Mouse (Mus musculus) layer of hippocampus, adult 6 months (tissue): ENCODE data around the gene Mansc4. TPM values are rescaled to one million over a fixed set of nuclear protein-coding genes. Genes with fewer than 3 reads are reported as not detected.

ENCODE experiments used
- long read RNA-seq, 2 experiments: library from polyadenylated mRNA; unstranded; transcript quantifications; one replicate each; pipeline ENCODE4 v2.0.0; 2019 to 2020
- polyA plus RNA-seq: library from polyadenylated mRNA; unstranded; fragments of <200 nt; fragmentation: Nextera tagmentation; gene quantifications from 2 replicates; pipeline ENCODE4 v1.2.3, GENCODE M21; 2021

Gene Mansc4
- polyA plus RNA-seq: 0.54 and 2.7 TPM in 2 replicates
- long read RNA-seq, experiment 1: 0 reads
- long read RNA-seq, experiment 2, partial matches to known transcripts: 0 of 1 reads
- long read RNA-seq, experiment 2, other reads (novel, unspliced or antisense): 0 of 1 reads

DNA sequence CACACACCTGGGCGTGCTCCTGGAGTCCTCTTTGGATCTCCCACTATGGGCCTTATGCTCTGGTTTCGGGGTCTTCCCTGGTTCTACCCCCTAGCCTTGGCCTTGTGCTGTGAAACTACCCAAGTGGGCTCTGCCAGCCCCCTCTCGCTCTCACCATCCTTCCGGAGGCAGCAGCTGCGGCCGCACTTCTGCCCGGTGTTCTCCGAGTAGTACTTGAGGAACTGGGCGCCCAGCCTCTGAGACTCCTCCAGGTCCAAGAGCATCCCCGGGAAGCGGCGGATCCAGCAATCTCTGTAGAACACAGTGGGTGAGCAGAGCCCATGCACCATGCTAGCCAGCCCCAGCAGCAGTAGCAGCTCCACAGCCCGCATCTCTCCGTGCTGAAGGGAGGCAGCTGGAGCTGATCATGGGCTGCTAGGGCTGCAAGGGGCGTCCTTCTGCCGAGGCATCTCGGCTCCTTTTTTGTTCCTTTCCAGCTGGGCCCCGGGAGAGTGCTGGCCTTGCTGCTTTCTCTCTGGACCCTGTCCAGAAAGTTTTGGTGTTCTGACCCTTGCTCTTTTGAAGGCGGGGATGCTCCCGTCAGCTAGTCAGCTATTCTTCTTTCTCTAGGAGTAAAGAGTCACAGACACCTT is at the start of gene Mansc4:
Gene Mansc4, minus strand, starts transcription at position 439 of the 632 bp plus-strand sequence.

DNA sequence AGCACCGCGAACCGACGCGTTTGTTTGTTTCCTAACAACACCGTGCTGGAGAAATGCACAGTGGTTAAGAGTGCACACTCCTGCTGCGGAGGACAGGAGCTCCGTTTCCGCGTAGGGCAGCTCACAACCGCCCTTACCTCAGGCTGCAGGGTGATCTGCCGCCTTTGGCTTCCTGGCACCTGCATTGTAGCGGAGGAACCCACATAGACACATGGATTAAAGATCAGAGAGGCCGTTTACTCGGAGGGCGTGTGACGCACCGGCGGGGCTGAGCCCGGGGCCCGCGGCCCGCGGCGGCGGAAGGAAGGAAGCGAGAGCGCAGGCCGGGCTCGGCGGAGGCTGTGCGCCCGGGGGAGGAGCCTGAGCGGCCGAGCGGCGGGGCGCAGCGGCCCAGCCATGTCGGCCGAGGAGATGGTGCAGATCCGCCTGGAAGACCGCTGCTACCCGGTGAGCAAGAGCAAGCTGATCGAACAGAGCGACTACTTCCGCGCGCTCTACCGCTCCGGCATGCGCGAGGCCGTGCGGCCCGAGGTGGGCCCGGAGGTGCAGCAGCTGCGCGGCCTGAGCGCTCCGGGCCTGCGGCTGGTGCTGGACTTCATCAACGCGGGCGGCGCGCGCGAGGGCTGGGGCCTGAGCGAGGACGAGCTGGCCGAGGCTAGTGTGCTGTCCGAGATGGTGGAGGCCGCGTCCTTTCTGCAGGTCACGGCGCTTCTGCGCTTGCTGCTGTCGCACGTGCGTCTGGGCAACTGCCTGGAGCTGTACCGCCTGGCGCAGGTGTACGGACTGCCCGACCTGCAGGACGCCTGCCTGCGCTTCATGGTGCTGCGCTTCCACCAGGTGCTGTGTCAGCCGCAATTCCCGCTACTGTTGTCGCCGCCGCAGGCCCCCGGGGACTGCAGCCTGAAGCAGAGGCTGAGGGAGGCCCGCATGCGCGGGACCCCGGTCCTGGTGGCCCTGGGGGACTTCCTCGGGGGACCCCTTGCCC is 4.6 kb upstream of the Mansc4 start, which contains the start of gene Klhl42:
Gene Klhl42, plus strand, starts transcription at position 244 of the 985 bp plus-strand sequence.

DNA sequence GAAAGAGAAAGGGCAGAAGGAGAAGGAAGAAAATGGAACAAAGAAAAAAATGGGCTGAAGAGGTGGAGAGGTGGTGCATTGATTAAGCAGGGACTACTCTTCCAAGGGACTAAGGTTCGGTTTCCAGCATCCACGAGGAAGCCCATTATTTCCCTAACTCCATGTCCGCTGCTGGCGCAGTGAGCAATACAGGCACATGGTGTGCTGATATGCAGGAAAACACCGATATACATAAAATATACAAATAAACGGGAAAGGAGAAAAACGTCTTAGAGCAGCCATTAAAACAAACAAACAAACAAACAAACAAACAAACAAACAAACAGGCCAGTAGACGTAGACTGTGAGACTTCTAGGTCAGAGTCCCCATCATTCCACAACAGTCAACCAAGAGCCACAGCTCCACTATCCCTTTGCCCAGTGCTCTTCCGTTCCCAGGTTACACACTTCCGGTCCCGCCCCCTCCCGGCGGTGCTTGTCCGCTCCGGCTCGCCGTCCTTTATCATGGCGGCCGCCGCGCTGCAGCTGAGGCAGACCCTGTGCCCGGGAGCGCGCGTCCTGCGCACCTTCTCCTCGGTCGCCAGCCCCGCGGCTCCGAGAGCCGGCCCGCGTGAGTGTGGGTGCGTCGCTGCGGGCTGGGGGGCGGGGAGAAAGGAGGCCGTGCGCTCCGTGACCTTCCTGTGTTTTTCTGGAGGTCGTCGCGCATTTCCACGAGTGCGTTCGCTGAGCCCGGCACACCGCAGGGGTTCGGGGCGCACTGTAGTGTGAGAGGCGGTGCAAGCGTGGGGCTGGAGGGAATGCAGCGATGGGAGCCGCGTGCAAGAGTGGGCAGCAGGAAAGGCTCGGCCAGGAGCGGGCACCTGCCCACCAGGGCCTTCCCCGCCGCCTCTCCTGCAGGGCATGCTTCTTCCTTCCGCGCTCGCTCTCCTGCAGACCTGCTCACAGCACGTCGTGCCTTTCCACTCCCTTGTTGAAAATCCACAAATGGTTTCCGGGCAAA is 44.2 kb downstream of the Mansc4 start, which contains the start of gene Mrps35:
Gene Mrps35, plus strand, starts transcription at position 474 of the 1,000 bp plus-strand sequence.

DNA sequence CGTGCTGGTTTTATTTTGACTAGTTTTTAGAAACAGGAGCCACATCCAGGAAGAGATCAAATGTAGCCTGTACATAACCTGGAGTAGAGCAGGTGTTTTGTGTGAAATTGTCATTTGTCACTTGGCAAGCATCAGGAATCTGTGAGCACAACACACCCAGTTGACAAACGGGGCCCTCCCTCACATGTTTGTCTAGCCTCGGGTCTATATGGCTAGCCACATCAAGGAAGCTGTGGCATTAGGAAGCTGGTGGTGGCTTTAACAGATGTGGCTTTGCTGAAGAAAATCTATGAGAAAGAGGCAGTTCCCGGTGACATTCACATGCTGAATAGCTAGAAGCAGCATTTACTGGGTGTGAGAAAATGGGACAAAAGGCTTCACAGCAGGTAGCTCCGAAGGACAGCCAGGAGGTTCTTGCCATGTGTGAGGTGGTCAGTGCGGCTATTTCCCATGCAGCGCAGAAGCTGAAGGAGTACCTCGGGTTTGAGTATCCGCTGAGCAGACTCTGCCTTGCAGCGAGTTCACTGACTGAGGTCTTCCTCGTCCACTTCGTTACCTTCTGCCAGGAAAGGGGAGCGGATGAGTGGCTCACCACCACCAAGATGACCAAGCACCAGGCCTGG is 54.4 kb downstream of the Mansc4 start, which contains the start of gene Rep15:
Gene Rep15, plus strand, starts transcription at position 282 of the 623 bp plus-strand sequence.

Other genes with a start within 250 kb of the Mansc4 start
- not detected in 2 replicates for gene Smco2, start 236.9 kb downstream of the Mansc4 start, polyA plus RNA-seq
- 11.0 and 14.7 TPM in 2 replicates for gene Ppfibp1, start 198.5 kb downstream of the Mansc4 start, polyA plus RNA-seq
- not detected in 2 replicates for gene 1700034J05Rik, start 132.6 kb downstream of the Mansc4 start, polyA plus RNA-seq
- 0.98 and 1.2 TPM in 2 replicates for gene Rep15, start 54.4 kb downstream of the Mansc4 start, polyA plus RNA-seq
- gene Mrps35, start 44.3 kb downstream of the Mansc4 start, polyA plus RNA-seq: 116 and 123 TPM in 2 replicates
- gene Klhl42, start 4.3 kb upstream of the Mansc4 start, polyA plus RNA-seq: 6.7 and 7.4 TPM in 2 replicates
- 3.0 and 3.1 TPM in 2 replicates for gene Pthlh, start 177.2 kb upstream of the Mansc4 start, polyA plus RNA-seq